In the genomic region with DNA sequence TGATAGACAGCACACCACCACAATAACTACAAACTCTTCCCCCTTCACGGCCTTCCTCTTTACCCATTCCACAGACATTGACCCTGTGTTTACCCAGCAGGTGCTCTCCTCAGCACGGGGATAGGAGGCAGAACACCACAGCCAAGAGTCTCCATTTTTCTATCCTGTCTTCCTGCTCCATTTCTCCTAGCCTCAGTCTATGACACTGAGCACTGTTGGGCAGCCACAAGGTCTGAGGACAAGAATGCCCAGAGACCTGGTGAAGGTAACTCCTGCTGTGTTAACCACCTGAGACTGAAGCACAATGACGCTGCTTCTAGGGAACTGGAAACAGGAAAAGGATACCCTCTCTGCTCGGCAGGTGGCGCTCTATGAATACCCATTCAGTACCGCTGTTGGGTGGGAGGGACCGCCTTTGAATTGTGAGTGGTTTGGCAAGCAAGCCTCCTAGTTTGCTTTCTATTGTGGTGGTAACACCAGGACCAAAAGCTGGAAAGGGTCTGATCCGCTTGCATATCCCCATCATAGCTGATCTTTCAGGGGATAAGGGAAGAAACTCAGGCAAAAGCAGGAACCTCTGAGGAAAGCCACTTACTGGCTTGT, we compare ENCODE assay signal across 9 mouse cellular contexts. TPM values are rescaled to one million over a fixed set of nuclear protein-coding genes. Genes with fewer than 3 reads are reported as not detected.
DNase-seq lines count a peak whose midpoint lies in the region; ATAC-seq and TF ChIP-seq lines count a peak whose summit lies in the region.
"Had no signal": no experiment of that assay in that cellular context is flagged by ENCODE, and none has a peak within 500 bp of the region (broad histone marks: within the 10 kb centered on the region; RNA-seq: fewer than 3 reads in every experiment).

No protein-coding gene starts in this region.

- H3K9me3 ChIP-seq in forebrain, embryonic 12.5 days = no peaks in the 10 kb centered on the region

- peaks cover 92% of the 10 kb centered on the region for H3K36me3 ChIP-seq in forebrain, embryonic 12.5 days (replicated peaks)

- in situ Hi-C loops in Patski (cut with MboI; ENCODE audit: low pct_unique_long_range_greater_than_20kb) = no loop called here

- no peaks in the 10 kb centered on the region for H3K4me1 ChIP-seq in forebrain, embryonic 12.5 days

- H3K9ac ChIP-seq in forebrain, embryonic 12.5 days = no peak overlapping the region

- no peak for ATAC-seq in Patski
- ATAC-seq in forebrain, embryonic 12.5 days (ENCODE audit: low FRiP score) = peak; percentile 53; the same call in 1 of the 2 replicates
- peak; percentile 99 for ATAC-seq in megakaryocyte, adult 5-6 weeks (ENCODE audit: poor library complexity, severe bottlenecking)

- CTCF ChIA-PET in Patski (lab: Charles Lee) = interaction anchor here (1.0 to 2.5 kb wide), 7 partner anchors 9 to 37 kb away, joined by 3 to 12 read pairs (median 5); a partner anchor contains a TSS

- peak; percentile 74 for TF ChIP-seq CTCF in Patski (IDR thresholded peaks at IDR 0.05)

- no peak for DNase-seq in Patski (ENCODE audit: low read depth, low spot score)
- DNase-seq in c-Kit-positive CD71-positive TER-119-negative erythroid progenitor cells, embryonic 14.5 days (ENCODE audit: low read depth) = peak; percentile 76
- DNase-seq in heart, postnatal 4 days = peak; percentile 84
- DNase-seq in layer of hippocampus, postnatal 36 days = peak; percentile 70 to 74
- peak; percentile 86 for DNase-seq in right cerebral cortex, postnatal 4 days
- DNase-seq in yolk sac, embryonic 10.5 days (ENCODE audit: low spot score) = peak; percentile 49

- no peak overlapping the region for H3K4me3 ChIP-seq in forebrain, embryonic 12.5 days (replicated peaks)

- POLR2A ChIA-PET in Patski (lab: Charles Lee) = interaction anchor here (1.2 kb wide), 1 partner anchor 13 kb away, joined by 3 read pairs; no protein-coding TSS in a partner anchor

- WGBS in forebrain, embryonic 12.5 days = 44% methylated on average over 8 of the region's 8 CpGs

- no peak overlapping the region for H3K27ac ChIP-seq in forebrain, embryonic 12.5 days
- H3K27ac ChIP-seq: macrophage had no signal

- no peak overlapping the region for H3K4me2 ChIP-seq in forebrain, embryonic 12.5 days

- H3K27me3 ChIP-seq in Patski = no peaks in the 10 kb centered on the region
- no peaks in the 10 kb centered on the region for H3K27me3 ChIP-seq in forebrain, embryonic 12.5 days

RNA-seq across cellular contexts. Expression of a gene that starts 13.4 kb away (rescaled TPM):
- 48.0 TPM for polyA plus RNA-seq in Patski (2021)
- polyA plus RNA-seq in forebrain, embryonic 12.5 days (2016; fragmentation: Nextera tagmentation; extraction: Ambion mirVana) = 72.7 and 78.4 TPM in 2 replicates
- total RNA-seq in heart, postnatal 4 days (2021) = 10 to 100 TPM; 14.0 to 15.4 TPM
- total RNA-seq in layer of hippocampus, postnatal 36 days (2021) = 10 to 100 TPM; 49.9 to 52.5 TPM
- total RNA-seq in megakaryocyte, adult 5-6 weeks (2015) = 25.0 and 29.4 TPM in 2 replicates
- 13.5 and 15.4 TPM in 2 replicates for total RNA-seq in megakaryocyte, adult 5-6 weeks (2017)

RNA-seq across cellular contexts. Expression of a gene that starts 14.2 kb away (rescaled TPM):
- polyA plus RNA-seq in Patski (2021) = 44.5 TPM
- 30.5 and 37.0 TPM in 2 replicates for polyA plus RNA-seq in forebrain, embryonic 12.5 days (2016; fragmentation: Nextera tagmentation; extraction: Ambion mirVana)
- 10 to 100 TPM; 56.8 to 58.2 TPM for total RNA-seq in heart, postnatal 4 days (2021)
- 10 to 100 TPM; 30.8 to 35.8 TPM for total RNA-seq in layer of hippocampus, postnatal 36 days (2021)
- 5.3 and 9.3 TPM in 2 replicates for total RNA-seq in megakaryocyte, adult 5-6 weeks (2015)
- 19.0 and 19.9 TPM in 2 replicates for total RNA-seq in megakaryocyte, adult 5-6 weeks (2017)

RNA-seq across cellular contexts. Expression of a gene that starts 21.9 kb away (rescaled TPM):
- polyA plus RNA-seq in Patski (2021) = 40.8 TPM
- 57.4 and 70.5 TPM in 2 replicates for polyA plus RNA-seq in forebrain, embryonic 12.5 days (2016; fragmentation: Nextera tagmentation; extraction: Ambion mirVana)
- total RNA-seq in heart, postnatal 4 days (2021) = 10 to 100 TPM; 31.2 to 33.6 TPM
- 10 to 100 TPM; 26.5 to 30.7 TPM for total RNA-seq in layer of hippocampus, postnatal 36 days (2021)
- total RNA-seq in megakaryocyte, adult 5-6 weeks (2015) = 67.1 and 67.2 TPM in 2 replicates
- 32.1 and 32.5 TPM in 2 replicates for total RNA-seq in megakaryocyte, adult 5-6 weeks (2017)
